Mouse (Mus musculus) bone marrow macrophage, adult 2 months (primary cell): ENCODE results near the gene Gpr143.

Source experiments
- CTCF ChIP-seq: IDR thresholded peaks from 2 replicates; pipeline ENCODE4 v1.5.1; 2012; ENCODE audit warnings: low read depth, mild to moderate bottlenecking, low read length, moderate library complexity
- POLR2A ChIP-seq: IDR thresholded peaks from 2 replicates; pipeline ENCODE4 v1.6.1; 2012; ENCODE audit warnings: mild to moderate bottlenecking, low read depth, low read length, borderline replicate concordance

DNA sequence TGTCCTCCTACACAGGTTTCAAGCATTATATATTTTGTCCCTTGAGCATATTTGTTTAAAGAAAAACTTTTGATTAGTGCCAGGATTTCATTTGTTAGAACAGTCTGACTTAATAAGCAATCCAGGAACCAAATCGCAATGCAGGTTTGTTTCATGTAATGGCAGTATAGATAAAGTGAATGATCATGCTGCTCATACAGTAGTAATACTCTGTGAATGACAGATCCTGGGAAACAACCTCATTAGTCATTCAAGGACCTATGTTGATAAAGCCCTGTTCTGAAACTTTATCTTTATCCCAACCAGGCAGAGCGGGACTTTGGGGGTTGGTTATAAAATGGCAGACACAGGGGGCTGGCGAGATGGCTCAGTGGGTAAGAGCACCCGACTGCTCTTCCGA, 25.4 kb upstream of the Gpr143 start:
- TF ChIP-seq CTCF (no peak), POLR2A (no peak)
